In genomic region chr7:129647798-129648197, GRCm38 (mm10) we compare ENCODE assay signal across 18 mouse cellular contexts. TPM values are rescaled to one million over a fixed set of nuclear protein-coding genes. Genes with fewer than 3 reads are reported as not detected.
A peak's percentile ranks its signal among the peaks of the same experiment; 100 is the strongest.
DNase-seq lines count a peak whose midpoint lies in the region; ATAC-seq lines count a peak whose summit lies in the region.
"Had no signal": no experiment of that assay in that cellular context is flagged by ENCODE, and none has a peak within 500 bp of the region (broad histone marks: within the 10 kb centered on the region; RNA-seq: fewer than 3 reads in every experiment).

No protein-coding gene starts in this region.

- no peak overlapping the region for H3K9ac ChIP-seq in intestine, embryonic 15.5 days
- no peak overlapping the region for H3K9ac ChIP-seq in intestine, embryonic 16.5 days (ENCODE audit: low read depth, low read length)
- H3K9ac ChIP-seq in liver, embryonic 13.5 days = no peak overlapping the region
- H3K9ac ChIP-seq: hindbrain, embryonic 14.5 days; limb, embryonic 12.5 days; lung, embryonic 14.5 days; midbrain, embryonic 15.5 days had no signal

- H3K4me1 ChIP-seq in intestine, embryonic 15.5 days (replicated peaks) = no peaks in the 10 kb centered on the region
- no peaks in the 10 kb centered on the region for H3K4me1 ChIP-seq in intestine, embryonic 16.5 days (ENCODE audit: control insufficient read depth, insufficient read depth, low read length)
- no peaks in the 10 kb centered on the region for H3K4me1 ChIP-seq in liver, embryonic 13.5 days (replicated peaks)

- no peaks in the 10 kb centered on the region for H3K27me3 ChIP-seq in intestine, embryonic 15.5 days (replicated peaks)
- no peaks in the 10 kb centered on the region for H3K27me3 ChIP-seq in intestine, embryonic 16.5 days (replicated peaks; ENCODE audit: control insufficient read depth, insufficient read depth, low read length)
- no peaks in the 10 kb centered on the region for H3K27me3 ChIP-seq in liver, embryonic 13.5 days

- peak; percentile 34 for DNase-seq in B cell, adult 2 months
- peak; percentile 27 for DNase-seq in c-Kit-positive CD71-positive TER-119-negative erythroid progenitor cells, embryonic 14.5 days (ENCODE audit: low read depth)
- peak; percentile 26 for DNase-seq in liver, embryonic 13.5 days
- no peak for DNase-seq in embryo, embryonic 10 days (ENCODE audit: low spot score)
- no peak for DNase-seq in right cerebral cortex, adult 2 months (ENCODE audit: low spot score in 2 of 2)
- DNase-seq in yolk sac, embryonic 10.5 days (ENCODE audit: low spot score) = no peak
- DNase-seq: cerebellum, adult 8-10 months; heart, adult 18-20 months; kidney, adult 8-10 months; lung, embryonic 14.5 days; right cerebral cortex, postnatal 4 days; thymus, postnatal 14 days had no signal

- H3K36me3 ChIP-seq in intestine, embryonic 15.5 days = no peaks in the 10 kb centered on the region
- no peaks in the 10 kb centered on the region for H3K36me3 ChIP-seq in intestine, embryonic 16.5 days (ENCODE audit: control insufficient read depth, insufficient read depth, low read length)
- no peaks in the 10 kb centered on the region for H3K36me3 ChIP-seq in liver, embryonic 13.5 days
- H3K36me3 ChIP-seq: limb, embryonic 12.5 days; midbrain, embryonic 15.5 days had no signal

- peak; percentile 32; the same call in 1 of the 2 replicates for ATAC-seq in intestine, embryonic 15.5 days
- ATAC-seq in intestine, embryonic 16.5 days = no peak
- 0 out of 2 replicates have a peak, but pooled peaks have one; percentile 45 for ATAC-seq in liver, embryonic 13.5 days (ENCODE audit: low read depth)
- ATAC-seq: forebrain, embryonic 14.5 days had no signal

- no peak overlapping the region for H3K4me3 ChIP-seq in intestine, embryonic 15.5 days (replicated peaks)
- no peak overlapping the region for H3K4me3 ChIP-seq in intestine, embryonic 16.5 days (ENCODE audit: low read length)
- H3K4me3 ChIP-seq in liver, embryonic 13.5 days (replicated peaks) = no peak overlapping the region
- H3K4me3 ChIP-seq: limb, embryonic 12.5 days; midbrain, embryonic 15.5 days had no signal

- H3K4me2 ChIP-seq in intestine, embryonic 15.5 days (replicated peaks) = no peak overlapping the region
- H3K4me2 ChIP-seq in intestine, embryonic 16.5 days (ENCODE audit: low read depth, low read length) = no peak overlapping the region
- no peak overlapping the region for H3K4me2 ChIP-seq in liver, embryonic 13.5 days
- H3K4me2 ChIP-seq: hindbrain, embryonic 14.5 days; limb, embryonic 12.5 days; lung, embryonic 14.5 days; midbrain, embryonic 15.5 days had no signal

- H3K27ac ChIP-seq in intestine, embryonic 15.5 days = no peak overlapping the region
- H3K27ac ChIP-seq in intestine, embryonic 16.5 days (ENCODE audit: low read length) = no peak overlapping the region
- H3K27ac ChIP-seq in liver, embryonic 13.5 days = no peak overlapping the region
- H3K27ac ChIP-seq: hindbrain, embryonic 14.5 days; limb, embryonic 12.5 days; midbrain, embryonic 15.5 days had no signal

- 74% methylated on average over 7 of the region's 7 CpGs for WGBS in intestine, embryonic 15.5 days
- WGBS in intestine, embryonic 16.5 days = 72% methylated on average over 7 of the region's 7 CpGs
- 59% methylated on average over 7 of the region's 7 CpGs for WGBS in liver, embryonic 13.5 days (ENCODE audit: insufficient replicate concordance)

- H3K9me3 ChIP-seq in intestine, embryonic 15.5 days = no peaks in the 10 kb centered on the region
- no peaks in the 10 kb centered on the region for H3K9me3 ChIP-seq in intestine, embryonic 16.5 days (ENCODE audit: control insufficient read depth, low read length)
- no peaks in the 10 kb centered on the region for H3K9me3 ChIP-seq in liver, embryonic 13.5 days (replicated peaks)
- H3K9me3 ChIP-seq: limb, embryonic 12.5 days; midbrain, embryonic 15.5 days had no signal

RNA-seq across cellular contexts. Expression of gene Wdr11, which starts 56.1 kb away (rescaled TPM):
- polyA plus RNA-seq in intestine, embryonic 15.5 days (2015; fragmentation: Nextera tagmentation; extraction: Ambion mirVana) = 36.0 and 39.1 TPM in 2 replicates
- 37.0 and 38.5 TPM in 2 replicates for polyA plus RNA-seq in intestine, embryonic 16.5 days (2015; fragmentation: Nextera tagmentation; extraction: Ambion mirVana)
- 10.9 and 14.5 TPM in 2 replicates for polyA plus RNA-seq in liver, embryonic 13.5 days (2015; fragmentation: Nextera tagmentation; extraction: Ambion mirVana)

Comparison
In these comparisons a context has a peak if more than half of its experiments do, and no peak if none do; other contexts are left out.
1. DNase-seq: peak in B cell, adult 2 months (2 of 2), c-Kit-positive CD71-positive TER-119-negative erythroid progenitor cells, embryonic 14.5 days (single experiment) and liver, embryonic 13.5 days (single experiment); none in embryo, embryonic 10 days (single experiment), right cerebral cortex, adult 2 months (0 of 2) and yolk sac, embryonic 10.5 days (single experiment).